Mouse (Mus musculus) CH12.LX (cell line): ENCODE data around the gene Ntm. TPM values are rescaled to one million over a fixed set of nuclear protein-coding genes. Genes with fewer than 3 reads are reported as not detected.

Experiments
- DNase-seq: peaks from one replicate; pipeline ENCODE4 v3.0.0-alpha.2; 2013; ENCODE audit errors: extremely low read depth
- H3K27ac ChIP-seq: 2 replicates; pipeline ENCODE4 v1.5.1; 2012; ENCODE audit warnings: low read depth, mild to moderate bottlenecking, control low read depth, moderate library complexity; ENCODE audit not compliant: insufficient read depth
- H3K27me3 ChIP-seq: replicated peaks from 2 replicates; pipeline ENCODE3; 2012; ENCODE audit warnings: inconsistent platforms
- H3K36me3 ChIP-seq, 2 experiments: replicated peaks in 1 of 2; 2 replicates each; pipeline versions ENCODE3 to v1.6.1; 2012; ENCODE audit warnings: inconsistent platforms in 1 of 2, low read length in 1 of 2, mild to moderate bottlenecking in 1 of 2, mixed read lengths in 1 of 2, moderate library complexity in 1 of 2; ENCODE audit not compliant: control insufficient read depth in 1 of 2, insufficient read depth in 1 of 2
- H3K4me1 ChIP-seq, 2 experiments: 2 replicates each; pipeline ENCODE4 v1.6.1; 2012; ENCODE audit warnings: inconsistent platforms in 1 of 2, moderate library complexity in 1 of 2; ENCODE audit not compliant: insufficient read depth in 2 of 2, control insufficient read depth in 1 of 2
- H3K4me2 ChIP-seq: 2 replicates; pipeline ENCODE4 v1.6.1; 2012; ENCODE audit warnings: low read depth, mild to moderate bottlenecking, control low read depth; ENCODE audit not compliant: poor library complexity, insufficient read depth, severe bottlenecking
- H3K4me3 ChIP-seq, 3 experiments: fragments of 150-350 bp in 1 of 3; sonication (generic) in 1 of 3; replicated peaks in 1 of 3; 2 replicates each; pipeline versions ENCODE3 to v1.5.1; 2011 to 2012; ENCODE audit warnings: low read depth in 2 of 3, low read length in 2 of 3, mild to moderate bottlenecking in 2 of 3, moderate library complexity in 2 of 3, control low read depth in 1 of 3, improper control_type of control experiment in 1 of 3, inconsistent platforms in 1 of 3, mixed read lengths in 1 of 3; ENCODE audit not compliant: poor library complexity in 1 of 3
- H3K79me2 ChIP-seq: replicated peaks from 2 replicates; pipeline ENCODE4 v1.6.1; 2012; ENCODE audit warnings: mild to moderate bottlenecking, moderate library complexity; ENCODE audit not compliant: control insufficient read depth, poor library complexity, insufficient read depth, severe bottlenecking; ENCODE audit errors: extremely low read depth
- H3K9ac ChIP-seq: 2 replicates; pipeline ENCODE4 v1.6.1; 2012; ENCODE audit warnings: low read depth, mild to moderate bottlenecking, control low read depth, moderate library complexity; ENCODE audit not compliant: insufficient read depth
- H3K9me3 ChIP-seq: replicated peaks from 2 replicates; pipeline ENCODE3; 2012; ENCODE audit warnings: low read length, inconsistent platforms, mixed read lengths
- BHLHE40 ChIP-seq: IDR thresholded peaks from 2 replicates; pipeline ENCODE4 v1.6.1; 2011; ENCODE audit warnings: mild to moderate bottlenecking, low read depth, low read length, improper control_type of control experiment
- CHD2 ChIP-seq: IDR thresholded peaks from 2 replicates; pipeline ENCODE4 v1.6.1; 2011; ENCODE audit warnings: low read length, improper control_type of control experiment
- E2F4 ChIP-seq: IDR thresholded peaks from 2 replicates; pipeline ENCODE4 v1.6.1; 2011; ENCODE audit warnings: low read depth, low read length, improper control_type of control experiment; ENCODE audit not compliant: insufficient replicate concordance
- EP300 ChIP-seq: IDR thresholded peaks from 2 replicates; pipeline ENCODE4 v1.6.1; 2011; ENCODE audit warnings: low read length, improper control_type of control experiment
- GABPA ChIP-seq: IDR thresholded peaks from 2 replicates; pipeline ENCODE4 v1.6.1; 2012; ENCODE audit warnings: low read depth, low read length, improper control_type of control experiment, inconsistent platforms; ENCODE audit not compliant: insufficient replicate concordance
- HCFC1 ChIP-seq: IDR thresholded peaks from 2 replicates; pipeline ENCODE4 v1.6.1; 2012; ENCODE audit warnings: low read depth, mild to moderate bottlenecking, inconsistent platforms, low read length, improper control_type of control experiment
- IRF4 ChIP-seq: IDR thresholded peaks from 2 replicates; pipeline ENCODE4 v1.6.1; 2014; ENCODE audit warnings: low read depth, mild to moderate bottlenecking, inconsistent platforms, low read length, improper control_type of control experiment
- MAFK ChIP-seq: IDR thresholded peaks from 2 replicates; pipeline ENCODE4 v1.6.1; 2011; ENCODE audit warnings: low read length, improper control_type of control experiment; ENCODE audit not compliant: insufficient replicate concordance
- MAZ ChIP-seq: IDR thresholded peaks from 2 replicates; pipeline ENCODE4 v1.6.1; 2012; ENCODE audit warnings: low read depth, mild to moderate bottlenecking, inconsistent platforms, low read length, improper control_type of control experiment, moderate library complexity
- MEF2A ChIP-seq: IDR thresholded peaks from 2 replicates; pipeline ENCODE4 v1.6.1; 2014; ENCODE audit warnings: low read depth, mild to moderate bottlenecking, inconsistent platforms, low read length, improper control_type of control experiment, borderline replicate concordance
- MYC ChIP-seq: IDR thresholded peaks from 2 replicates; pipeline ENCODE4 v1.6.1; 2011; ENCODE audit warnings: low read depth, mild to moderate bottlenecking, improper control_type of control experiment, low read length
- NELFE ChIP-seq: IDR thresholded peaks from 2 replicates; pipeline ENCODE4 v1.6.1; 2011; ENCODE audit warnings: low read depth, low read length, improper control_type of control experiment
- POLR2AphosphoS2 ChIP-seq: IDR thresholded peaks from 2 replicates; pipeline ENCODE4 v1.6.1; 2011; ENCODE audit warnings: low read depth, low read length, improper control_type of control experiment
- RAD21 ChIP-seq: IDR thresholded peaks from 2 replicates; pipeline ENCODE4 v1.6.1; 2011; ENCODE audit warnings: low read depth, mild to moderate bottlenecking, low read length, improper control_type of control experiment, moderate library complexity
- RCOR1 ChIP-seq: conservative IDR thresholded peaks from 2 replicates; pipeline ENCODE4 v1.6.1; 2012; ENCODE audit warnings: low read depth, mild to moderate bottlenecking, inconsistent platforms, low read length, improper control_type of control experiment
- USF1 ChIP-seq: IDR thresholded peaks from 2 replicates; pipeline ENCODE4 v1.6.1; 2014; ENCODE audit warnings: low read depth, mild to moderate bottlenecking, inconsistent platforms, low read length, improper control_type of control experiment
- USF2 ChIP-seq: conservative IDR thresholded peaks from 2 replicates; pipeline ENCODE4 v1.6.1; 2011; ENCODE audit warnings: low read depth, low read length, improper control_type of control experiment
- ZC3H11A ChIP-seq: IDR thresholded peaks from 2 replicates; pipeline ENCODE4 v1.6.1; 2012; ENCODE audit warnings: low read depth, mild to moderate bottlenecking, inconsistent platforms, low read length, improper control_type of control experiment
- ZKSCAN1 ChIP-seq: IDR thresholded peaks from 2 replicates; pipeline ENCODE4 v1.6.1; 2012; ENCODE audit warnings: low read depth, inconsistent platforms, low read length, improper control_type of control experiment, borderline replicate concordance
- ZNF384 ChIP-seq: IDR thresholded peaks from 2 replicates; pipeline ENCODE4 v1.6.1; 2012; ENCODE audit warnings: low read depth, low read length, improper control_type of control experiment, inconsistent platforms
- dilution Hi-C: fragments of 300-500 bp; cut with MboI; formaldehyde crosslinking; loops from 2 replicates; pipeline ENCODE4 v1.14.3; 2020; ENCODE audit warnings: low sequenced_read_pairs; ENCODE audit not compliant: extremely low pct_unique_long_range_greater_than_20kb, extremely low pct_ligation_motif_present
- in situ Hi-C: fragments of 300-500 bp; cut with MboI; formaldehyde crosslinking; loops from 3 replicates; pipeline ENCODE4 v1.14.3; 2019; ENCODE audit warnings: low sequenced_read_pairs, low pct_ligation_motif_present, low pct_unique_long_range_greater_than_20kb, mixed read lengths
- polyA plus RNA-seq: library from polyadenylated mRNA; unstranded; fragments of >175 nt; gene quantifications from 2 replicates; pipeline ENCODE4 v1.2.1, GENCODE M21; 2012; ENCODE audit warnings: low read depth; ENCODE audit not compliant: insufficient read length
- total RNA-seq, 2 experiments: library from RNA; depleted of rRNA; stranded (reverse); fragments of 300-350 nt in 1 of 2; fragments of >200 nt in 1 of 2; gene quantifications; 2 replicates each; pipeline ENCODE4 v1.2.3; 2012 to 2014

Gene Ntm
- total and polyA plus RNA-seq, 3 experiments = not detected

DNA sequence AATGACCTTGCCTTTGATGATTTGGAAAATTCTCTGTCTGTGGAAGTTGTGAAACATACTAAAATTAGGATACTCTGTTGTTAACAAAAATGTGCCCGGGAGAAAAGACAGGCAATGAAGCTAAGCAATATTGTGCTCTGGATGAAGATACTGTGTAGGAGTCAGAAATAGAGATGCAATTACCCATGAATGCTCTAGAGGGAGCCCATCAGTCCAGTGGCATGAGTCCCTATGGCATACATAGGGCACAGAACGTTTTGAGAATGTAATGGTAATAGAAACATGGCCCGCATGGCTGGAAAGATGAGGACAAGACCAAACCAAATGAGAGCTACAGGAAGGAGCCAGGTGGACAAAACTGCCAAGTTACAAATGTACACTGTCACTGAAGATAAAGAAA, 712.1 kb downstream of the Ntm start:
- no peak for DNase-seq
- peaks cover 70% of the 10 kb centered on the region for H3K9me3 ChIP-seq
- H3K4me1 ChIP-seq = no peaks in the 10 kb centered on the region
- H3K36me3 ChIP-seq = no peaks in the 10 kb centered on the region
- H3K27ac ChIP-seq = no peak overlapping the region
- no peak overlapping the region for H3K9ac ChIP-seq
- TF ChIP-seq USF2 = no peak
- no peak for TF ChIP-seq MAZ
- no peak for TF ChIP-seq ZNF384
- no peak for TF ChIP-seq MAFK
- TF ChIP-seq ZC3H11A = no peak
- TF ChIP-seq BHLHE40 = no peak
- TF ChIP-seq USF1 = no peak
- TF ChIP-seq ZKSCAN1 = no peak
- TF ChIP-seq E2F4 = no peak
- TF ChIP-seq EP300 = no peak
- TF ChIP-seq MEF2A = no peak
- TF ChIP-seq GABPA = no peak
- no peaks in the 10 kb centered on the region for H3K27me3 ChIP-seq
- dilution Hi-C loops (no loop called here), in situ Hi-C loops (no loop called here)
- H3K79me2 ChIP-seq = no peaks in the 10 kb centered on the region
- H3K4me2 ChIP-seq = no peak overlapping the region
- H3K4me3 ChIP-seq = no peak overlapping the region

- Histone ChIP-seq H3K4me1 (no peaks in the 10 kb centered on the region), H3K27me3 (no peaks in the 10 kb centered on the region), H3K9ac (no peak overlapping the region), H3K4me3 (no peak overlapping the region), H3K79me2 (no peaks in the 10 kb centered on the region), H3K36me3 (no peaks in the 10 kb centered on the region), H3K9me3 (peaks cover 60% of the 10 kb centered on the region), H3K4me2 (no peak overlapping the region)
- no peak for DNase-seq
- in situ Hi-C loops = no loop called here
- TF ChIP-seq HCFC1 = no peak
- TF ChIP-seq CHD2 = no peak
- TF ChIP-seq RAD21 = no peak
- no peak for TF ChIP-seq POLR2AphosphoS2
- TF ChIP-seq ZC3H11A = no peak
- TF ChIP-seq MYC = no peak
- no peak for TF ChIP-seq NELFE
- no peak for TF ChIP-seq MEF2A
- TF ChIP-seq RCOR1 = no peak
- no peak for TF ChIP-seq ZNF384
- TF ChIP-seq IRF4 = no peak
- TF ChIP-seq, all 38 proteins: peak for 0
- H3K27ac ChIP-seq = no peak overlapping the region
- dilution Hi-C loops = no loop called here
Observed at GRCm38 (mm10) chr9:29247812-29248211, 715.1 kb downstream of the Ntm start.
